Mouse (Mus musculus): ENCODE data around the gene Pi16. TPM values are rescaled to one million over a fixed set of nuclear protein-coding genes. Genes with fewer than 3 reads are reported as not detected.
A peak's percentile ranks its signal among the peaks of the same experiment; 100 is the strongest.
"Not testable (repeated sequence)": the region's sequence is repeated elsewhere in the genome, so short reads cannot be mapped to it uniquely, and the experiment has no call there.

Gene Pi16
- 10 to 100 TPM; 27.9 to 47.2 TPM for total RNA-seq (2021)
- long read RNA-seq, experiment 1, partial matches to known transcripts, result 15 of 20 reads
- long read RNA-seq, experiment 1, other reads (novel, unspliced or antisense), result 2 of 20 reads
- long read RNA-seq, experiment 2, transcript Pi16-202 (7 exons, 3,994 nt), result major isoform, 10 of 27 reads
- long read RNA-seq, experiment 2, partial matches to known transcripts, result 14 of 27 reads
- long read RNA-seq, experiment 2, other reads (novel, unspliced or antisense), result 1 of 27 reads

DNA sequence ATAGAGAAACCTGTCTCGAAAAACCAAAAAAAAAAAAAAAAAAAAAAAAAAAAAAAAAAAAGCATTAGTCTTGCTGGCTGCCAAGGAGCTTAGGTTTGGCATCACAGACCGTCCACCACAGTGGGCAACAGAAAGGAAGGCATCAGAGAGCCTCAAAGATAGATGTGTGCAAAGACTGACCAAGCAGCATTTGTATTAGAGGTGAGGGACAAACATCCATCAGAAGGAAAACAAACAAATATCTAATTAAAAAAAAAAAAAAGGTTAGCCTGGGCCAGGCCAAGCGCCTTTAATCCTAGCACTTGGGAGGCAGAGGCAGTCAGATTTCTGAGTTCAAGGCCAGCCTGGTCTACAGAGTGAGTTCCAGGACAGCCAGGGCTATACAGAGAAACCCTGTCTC is at the start of gene Pi16:
Pi16 (plus strand) TSS at position 301 of the 400 bp plus-strand sequence.
- DNase-seq, result not testable (repeated sequence)

DNA sequence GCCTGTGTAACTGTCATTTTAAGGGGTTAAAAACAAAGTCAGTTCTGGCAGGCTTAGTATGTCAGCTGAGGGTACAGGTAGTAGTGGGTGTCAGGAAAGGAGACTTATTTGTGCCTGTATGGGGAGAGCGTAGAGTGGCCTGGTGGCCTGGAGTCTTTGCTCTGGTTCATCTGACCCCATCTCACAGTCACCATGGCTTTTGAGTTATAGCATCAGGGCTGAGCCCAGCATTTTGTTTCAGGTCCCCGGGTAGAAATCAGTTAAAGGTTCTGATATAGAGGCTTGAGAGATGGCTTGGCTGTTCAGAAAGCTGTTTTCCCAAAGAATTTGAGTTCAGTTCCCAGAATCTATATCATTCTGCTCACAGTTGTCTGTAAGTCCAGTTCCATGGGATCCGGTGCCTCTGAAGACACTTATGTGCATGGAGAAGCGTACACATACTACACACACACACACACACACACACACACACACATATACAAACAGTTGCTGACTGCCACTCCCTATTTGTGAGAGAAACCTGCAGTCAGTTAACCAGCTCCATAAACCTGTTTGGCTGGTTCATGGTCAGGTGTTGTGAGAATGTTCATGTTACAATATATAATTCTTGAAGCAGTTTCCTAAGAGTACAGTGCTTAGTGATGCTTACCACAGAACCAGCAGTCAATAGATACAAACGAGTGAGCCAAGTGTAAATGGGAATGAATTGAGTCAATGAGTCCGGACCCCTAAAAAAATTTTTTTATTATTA is 49.4 kb upstream of the Pi16 start:
- no peak for DNase-seq

DNA sequence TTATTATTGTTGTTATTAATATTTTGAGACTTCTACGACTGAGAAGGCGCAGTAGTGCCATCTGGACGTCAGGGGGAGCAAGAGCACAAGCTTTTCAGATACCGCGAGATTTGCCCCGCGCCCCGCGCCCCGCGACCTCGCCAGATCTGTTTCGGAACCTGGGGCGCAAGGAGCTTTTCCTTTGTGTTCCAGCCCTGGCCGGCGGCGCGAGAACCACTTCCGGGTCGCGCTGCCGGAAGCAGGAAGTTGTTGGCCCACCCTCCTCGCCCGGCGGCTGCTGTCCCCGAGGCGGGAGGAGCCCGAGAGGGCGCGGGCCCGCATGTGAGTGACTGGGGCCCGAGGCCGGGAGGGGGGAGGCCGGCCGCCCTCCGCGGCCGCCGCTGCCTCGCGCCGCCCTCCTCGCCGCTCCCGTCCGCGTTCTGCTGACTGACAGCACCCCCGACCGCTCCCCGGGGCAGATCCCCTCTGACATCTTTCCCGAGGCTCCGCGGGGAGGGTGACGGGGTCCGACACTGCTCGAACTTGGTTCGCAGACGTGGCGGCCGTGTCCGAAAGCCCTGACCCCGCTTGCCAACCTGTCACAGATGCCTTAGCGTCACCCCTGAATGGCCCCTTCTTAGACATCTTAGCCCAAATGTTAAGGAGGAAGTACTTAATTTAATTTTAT is 48.7 kb upstream of the Pi16 start, which contains the start of gene BC004004:
BC004004 (plus strand) TSS at position 107 of the 667 bp plus-strand sequence.
- DNase-seq, result peak; percentile 97

DNA sequence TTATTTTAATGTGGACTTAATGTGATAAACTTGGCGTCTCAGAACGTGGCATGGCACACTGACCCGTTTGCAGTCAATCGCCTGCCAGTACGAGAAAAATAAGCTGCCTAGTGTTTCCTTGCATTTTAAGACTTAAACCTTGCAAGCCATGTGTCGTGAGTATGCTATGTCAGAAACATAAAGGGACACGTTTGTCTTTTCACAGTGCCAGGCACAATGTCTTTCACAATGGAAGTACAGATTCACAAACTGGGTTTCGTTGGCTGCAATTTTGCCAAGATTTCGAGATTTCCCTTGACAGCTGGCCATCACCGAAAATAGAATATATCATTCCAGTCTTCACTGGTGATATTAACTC is 48.2 kb upstream of the Pi16 start:
- no peak for DNase-seq

DNA sequence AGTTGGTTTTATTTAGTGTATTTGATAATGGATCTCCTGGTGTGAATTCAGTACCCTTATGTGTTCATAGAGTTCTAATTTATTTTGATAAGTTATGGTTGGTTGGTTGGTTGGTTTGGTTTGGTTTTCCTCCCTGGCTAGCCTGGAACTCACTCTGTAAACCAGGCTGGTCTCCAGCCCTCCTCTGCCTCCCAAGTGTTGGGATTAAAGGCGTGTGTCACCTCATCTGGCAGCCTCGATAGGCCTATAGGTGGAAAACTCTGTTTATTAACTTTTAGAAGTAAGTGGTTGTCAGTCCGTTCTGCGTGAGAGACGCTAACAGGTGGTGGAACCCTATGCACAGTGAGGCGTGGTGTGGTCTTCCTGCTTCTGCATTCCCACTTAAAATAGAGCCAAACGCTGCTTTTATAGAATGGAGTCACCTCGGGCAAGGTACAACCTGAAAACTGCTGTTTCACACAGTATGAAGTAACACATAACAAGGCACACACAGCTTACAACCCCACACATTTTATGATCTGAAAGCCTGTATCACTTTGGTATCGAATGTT is 47.3 kb upstream of the Pi16 start:
- no peak for DNase-seq

DNA sequence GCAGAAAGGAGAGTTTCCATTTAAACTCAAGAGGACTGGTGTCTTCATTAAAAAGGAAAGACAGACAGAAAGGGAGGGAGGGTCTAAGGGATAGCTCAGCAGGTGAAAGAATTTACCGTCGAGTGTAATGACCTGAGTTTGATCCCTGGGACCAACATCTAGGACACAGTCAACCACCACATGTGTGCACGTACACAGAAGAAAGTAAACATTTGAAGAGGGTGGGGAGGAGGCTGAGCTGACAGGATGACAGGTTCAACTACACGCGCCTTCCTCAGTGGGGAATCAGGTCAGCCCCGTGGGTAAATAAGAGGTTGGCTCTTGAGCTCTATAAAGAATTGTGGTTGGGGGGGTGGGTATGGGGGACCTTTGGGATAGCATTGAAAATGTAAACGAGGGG is 44.3 kb upstream of the Pi16 start:
- DNase-seq, result no peak

DNA sequence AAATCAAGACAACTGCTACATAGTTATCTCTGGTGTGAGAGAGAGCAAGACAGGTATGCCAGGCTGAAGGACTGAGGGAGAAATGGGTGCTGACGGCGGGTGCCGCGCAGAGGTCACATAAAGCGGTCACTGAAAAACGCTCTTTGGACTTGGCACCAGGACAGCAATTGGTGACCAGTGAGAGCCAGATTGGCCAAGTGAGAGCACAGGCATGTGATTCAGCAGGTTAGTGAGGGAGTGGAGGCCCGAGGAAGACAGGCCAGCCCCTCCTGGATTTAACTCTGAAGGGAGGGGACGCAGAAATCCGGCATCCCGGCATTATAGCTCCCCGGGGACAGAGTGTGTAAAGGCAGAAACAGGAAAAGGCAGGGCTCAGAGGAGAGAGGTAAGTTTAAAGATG is 43.6 kb upstream of the Pi16 start:
- peak; percentile 34 for DNase-seq

DNA sequence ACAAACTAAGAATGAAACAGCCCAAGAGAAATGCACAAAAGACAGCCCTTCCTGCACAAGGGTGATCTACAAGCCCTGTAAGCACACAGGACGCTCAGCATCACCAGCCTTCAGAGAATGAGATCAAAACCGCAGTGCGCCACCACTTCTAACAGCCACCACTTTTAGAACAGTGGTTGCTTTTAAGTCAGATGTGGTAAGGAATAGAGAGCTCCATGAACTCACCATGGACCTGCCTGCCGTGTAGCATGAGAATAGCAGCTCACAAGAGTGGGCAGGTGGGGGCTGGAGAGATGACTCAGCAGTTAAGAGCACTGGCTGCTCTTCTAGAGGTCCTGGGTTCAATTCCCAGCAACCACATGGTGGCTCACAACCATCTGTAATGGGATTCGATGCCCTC is 37.1 kb upstream of the Pi16 start:
- DNase-seq, result no peak

DNA sequence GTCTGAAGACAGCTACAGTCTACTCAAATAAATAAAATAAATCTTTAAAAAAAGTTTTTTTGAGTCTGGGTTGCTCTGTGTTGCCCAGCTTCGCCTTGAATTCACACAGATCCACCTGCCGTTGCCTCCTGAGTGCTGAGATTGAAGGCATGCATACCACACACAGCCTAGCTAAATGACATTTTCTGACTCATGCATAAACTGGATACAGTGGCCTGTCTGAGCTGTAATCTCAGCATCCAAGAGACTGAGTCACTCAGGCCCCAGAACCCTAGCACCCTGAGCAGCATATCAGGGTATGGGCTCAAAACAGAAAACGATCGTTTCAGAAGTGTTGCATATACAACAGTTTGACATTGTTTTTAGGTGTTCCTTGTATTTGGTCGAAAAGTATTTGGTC is 35.9 kb upstream of the Pi16 start:
- no peak for DNase-seq

DNA sequence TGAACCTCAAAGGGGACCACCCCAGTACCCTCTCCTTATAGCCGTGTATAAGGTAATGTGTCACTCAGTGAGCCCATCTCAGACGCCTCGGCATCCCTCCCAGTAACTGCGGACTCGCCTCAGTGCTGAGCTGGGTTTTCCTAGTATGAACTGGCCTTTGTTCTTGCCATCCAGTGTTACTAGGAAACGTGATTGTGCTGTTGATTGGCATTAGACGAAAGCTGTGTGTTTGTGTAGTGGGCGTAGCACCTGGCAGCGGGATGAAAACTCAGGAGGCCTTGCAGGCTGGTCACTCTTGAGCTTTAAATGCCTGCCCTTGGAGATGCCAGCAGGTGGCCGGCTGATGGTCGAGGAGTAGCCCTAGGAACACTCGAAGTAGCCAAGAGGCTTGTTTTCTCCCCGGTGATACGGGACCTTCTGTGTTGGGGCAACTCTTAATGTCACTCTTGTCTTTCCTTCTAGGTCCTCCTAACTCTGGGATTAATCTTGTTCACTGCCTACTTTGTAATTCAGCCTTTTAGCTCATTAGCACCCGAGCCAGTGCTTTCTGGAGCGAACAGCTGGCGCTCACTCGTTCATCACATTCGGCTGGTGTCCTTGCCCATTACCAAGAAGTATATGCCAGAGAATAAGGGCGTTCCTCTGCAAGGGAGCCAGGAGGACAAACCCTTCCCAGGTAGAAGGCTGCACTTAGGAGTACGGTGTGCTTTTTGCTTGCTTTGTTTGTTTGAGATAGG is 35.1 kb upstream of the Pi16 start:
- DNase-seq, result no peak

DNA sequence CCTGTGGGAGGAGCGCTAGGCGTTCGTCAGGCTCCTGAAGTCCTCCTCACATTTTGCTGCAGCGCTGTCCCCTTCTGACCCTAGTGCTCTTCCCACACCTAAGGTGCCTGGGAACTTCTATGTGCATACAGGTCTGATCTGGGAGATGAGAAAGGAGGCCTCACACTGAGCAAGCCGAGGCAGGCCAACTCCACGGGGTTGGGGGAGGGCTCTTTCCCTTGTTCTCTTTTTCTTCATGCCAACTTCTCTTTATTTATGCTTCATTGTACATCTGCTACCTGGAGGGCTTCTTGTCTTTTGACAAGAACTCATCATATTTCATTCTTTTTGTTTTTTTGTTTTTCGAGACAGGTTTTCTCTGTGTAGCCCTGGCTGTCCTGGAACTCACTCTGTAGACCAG is 25.7 kb upstream of the Pi16 start:
- no peak for DNase-seq

DNA sequence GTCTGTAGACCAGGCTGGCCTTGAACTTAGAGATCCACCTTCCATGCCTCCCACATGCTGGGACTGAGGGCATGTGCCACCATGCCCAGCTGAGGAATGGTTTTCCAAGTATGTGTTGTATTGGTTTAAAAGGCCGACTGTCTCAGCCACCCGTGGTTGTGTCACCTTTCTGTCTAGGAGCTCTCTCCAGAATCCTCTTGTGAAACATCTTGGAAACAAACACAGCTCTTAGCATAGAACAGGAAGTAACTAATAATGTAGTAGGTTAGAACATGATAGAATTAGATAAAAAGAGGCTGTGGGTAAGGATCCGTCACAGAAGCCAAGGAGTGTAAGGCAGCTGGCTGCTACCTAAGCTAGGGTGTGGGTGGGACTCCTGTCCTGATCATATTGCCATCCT is 24.5 kb upstream of the Pi16 start:
- DNase-seq, result no peak

DNA sequence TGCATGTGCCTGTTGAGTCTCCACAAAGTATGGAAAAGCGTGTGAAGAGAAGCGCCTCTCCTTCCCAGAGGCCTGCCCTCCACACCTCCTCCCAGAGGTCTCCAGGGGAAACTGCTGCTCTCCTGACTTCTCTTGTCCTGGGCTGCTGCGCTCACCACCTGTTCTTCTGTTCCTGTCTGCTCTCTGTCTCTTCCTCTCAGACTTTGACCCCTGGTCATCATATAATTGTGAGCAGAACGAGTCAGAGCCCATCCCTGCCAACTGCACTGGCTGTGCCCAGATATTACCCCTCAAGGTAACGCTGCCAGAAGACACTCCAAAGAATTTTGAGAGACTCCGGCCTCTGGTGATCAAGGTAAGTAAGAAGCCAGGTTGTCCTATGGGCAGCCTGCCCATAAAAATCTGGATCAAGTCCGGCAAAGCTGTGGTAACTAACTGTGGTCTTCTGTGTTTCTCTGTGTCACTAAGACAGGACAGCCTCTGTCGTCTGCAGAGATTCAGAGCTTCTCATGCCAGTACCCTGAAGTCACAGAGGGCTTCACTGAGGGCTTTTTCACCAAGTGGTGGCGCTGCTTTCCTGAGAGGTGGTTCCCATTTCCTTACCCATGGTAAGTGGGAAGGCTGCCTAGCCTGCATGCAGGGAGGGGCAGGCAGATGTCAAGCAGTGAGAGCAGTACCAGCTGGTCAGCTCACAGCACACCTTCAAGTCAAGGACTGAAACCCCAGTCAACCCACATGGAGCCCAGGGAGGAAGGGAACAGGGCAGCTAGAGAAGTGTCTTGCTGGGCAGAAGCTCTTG is 23.5 kb upstream of the Pi16 start:
- no peak for DNase-seq

DNA sequence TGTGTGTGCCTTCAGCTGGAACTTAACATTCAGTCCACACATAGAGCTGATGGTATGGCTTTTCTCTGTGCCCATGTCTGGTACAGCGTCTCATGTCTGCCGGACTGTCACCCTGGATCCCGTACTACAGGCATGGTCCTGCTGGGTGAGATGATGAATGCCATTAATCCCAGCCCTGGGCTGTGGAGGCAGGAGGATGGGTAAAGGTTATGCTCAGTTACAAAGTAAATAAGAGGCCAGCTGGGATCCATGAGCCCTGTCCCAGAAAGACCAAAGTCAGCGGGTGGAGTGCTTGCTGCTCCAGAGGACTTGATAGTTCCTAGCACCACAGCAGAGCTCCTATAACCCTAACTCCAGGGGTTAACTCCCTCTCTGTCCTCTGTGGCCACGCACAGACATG is 21.6 kb upstream of the Pi16 start:
- DNase-seq, result no peak

DNA sequence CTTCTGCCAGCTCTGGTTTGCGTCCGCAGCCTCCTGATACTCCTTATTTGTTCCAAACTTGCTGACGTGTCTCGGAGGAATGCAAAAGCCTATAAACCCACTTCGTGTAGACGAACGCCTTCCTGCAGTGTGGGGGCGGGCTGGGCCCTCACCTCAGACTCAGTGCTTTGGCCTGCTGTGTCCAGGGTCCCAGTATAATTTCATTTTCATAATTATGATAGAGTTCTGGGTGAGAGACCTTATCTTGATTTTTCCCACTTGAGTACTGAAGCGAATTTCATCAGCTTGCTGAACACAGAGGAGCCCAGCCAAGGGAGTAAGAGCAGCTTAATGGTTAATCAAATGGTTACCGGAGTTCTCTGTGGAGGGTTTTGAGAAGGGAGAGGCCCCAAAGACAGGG is 20.2 kb upstream of the Pi16 start:
- DNase-seq, result no peak

DNA sequence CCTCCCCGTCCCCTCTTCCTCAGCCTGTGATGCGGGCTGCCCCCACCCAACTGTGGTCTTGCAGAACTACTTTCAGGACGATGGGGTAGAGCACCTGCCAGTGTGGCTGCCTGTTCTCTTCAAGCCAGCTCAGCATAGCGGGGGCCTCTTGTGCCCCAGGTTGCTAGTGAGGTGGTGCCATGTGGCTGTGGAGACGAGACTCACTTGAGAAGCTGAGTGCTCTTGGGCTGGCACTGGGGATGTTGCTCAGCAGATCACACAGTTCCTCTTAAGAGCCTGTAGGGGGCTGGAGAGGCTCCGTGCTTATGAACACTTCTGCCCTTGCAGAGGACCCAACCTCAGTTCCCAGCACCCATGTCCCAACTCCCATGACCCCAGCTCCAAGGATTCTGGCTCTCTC is 19.7 kb upstream of the Pi16 start:
- no peak for DNase-seq

DNA sequence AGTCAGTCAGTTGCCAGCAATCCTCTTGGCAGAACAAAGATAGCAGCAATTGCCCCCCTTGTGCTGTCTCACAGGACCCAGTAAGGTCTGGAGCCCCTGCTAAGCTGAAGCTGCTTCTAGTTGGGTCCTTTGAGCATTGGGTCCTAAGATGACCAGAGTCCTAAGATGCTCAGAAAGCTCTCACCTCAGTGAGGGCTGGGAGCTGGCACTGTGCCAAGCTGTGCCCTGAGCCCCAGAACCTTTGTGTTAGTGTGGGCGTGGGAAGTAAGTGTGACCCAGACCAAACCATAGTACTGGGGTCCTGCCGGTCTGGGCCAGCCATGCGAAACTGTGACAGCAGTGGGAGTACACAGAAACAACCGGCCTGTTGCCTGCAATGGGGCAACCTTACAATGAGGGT is 18.2 kb upstream of the Pi16 start:
- no peak for DNase-seq

DNA sequence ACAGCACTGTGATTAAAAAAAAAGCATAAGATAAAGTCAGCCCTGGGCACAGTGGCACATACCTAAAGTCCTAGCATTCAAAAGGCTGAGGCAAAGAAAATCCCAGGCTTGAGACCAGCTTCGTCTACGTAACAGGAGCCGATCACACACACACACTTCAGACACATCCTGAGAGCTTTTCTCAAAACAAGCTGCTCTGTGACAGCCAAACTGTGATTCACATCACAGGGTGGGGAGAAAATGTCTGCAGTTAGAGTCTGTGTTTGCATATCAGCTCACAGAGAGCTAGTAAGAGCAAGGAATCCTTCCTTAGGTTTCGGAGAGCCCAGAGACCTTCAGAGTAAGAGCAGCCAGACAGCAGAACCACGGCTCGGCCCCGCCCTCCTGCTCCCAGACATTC is 16.6 kb upstream of the Pi16 start:
- no peak for DNase-seq

DNA sequence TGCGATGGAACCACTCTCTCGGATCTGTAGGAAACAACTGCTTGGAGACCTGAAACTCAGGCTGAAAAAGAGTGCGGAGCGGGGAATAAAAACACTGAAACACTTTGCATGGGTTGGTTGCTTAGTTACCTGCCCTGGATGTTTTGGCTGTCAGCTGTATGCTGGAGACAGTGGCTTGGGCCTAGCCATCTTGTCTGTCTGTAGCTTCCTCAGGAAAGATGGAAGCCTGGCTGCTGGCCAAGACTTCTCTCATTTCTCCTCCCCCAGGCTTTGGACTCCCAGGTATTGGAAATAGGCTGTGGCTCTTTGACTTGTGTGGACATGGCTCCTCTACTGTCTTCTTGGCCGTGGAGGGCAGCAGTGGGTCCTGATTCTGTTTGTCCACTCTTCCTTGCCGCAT is 16.1 kb upstream of the Pi16 start:
- no peak for DNase-seq

DNA sequence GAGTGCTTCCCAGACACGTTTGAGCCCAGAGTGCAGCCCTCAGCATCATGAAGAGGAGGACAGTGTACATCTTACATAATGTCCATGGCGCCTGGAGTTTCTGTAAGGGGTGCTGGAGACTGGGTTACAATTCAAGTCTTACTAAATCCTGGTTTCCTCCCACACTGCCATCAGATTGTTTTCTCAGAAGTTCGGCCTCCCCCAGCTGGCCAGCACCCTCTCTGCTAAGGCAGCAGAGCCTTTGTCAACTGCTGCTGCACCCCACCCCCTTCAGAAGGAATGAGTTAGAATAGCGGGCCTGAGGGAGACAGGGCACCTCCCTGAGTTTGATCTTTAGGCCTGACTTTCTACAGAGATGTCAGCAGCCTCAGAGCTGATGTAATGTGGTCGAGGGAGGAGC is 15.3 kb upstream of the Pi16 start:
- peak; percentile 61 for DNase-seq

DNA sequence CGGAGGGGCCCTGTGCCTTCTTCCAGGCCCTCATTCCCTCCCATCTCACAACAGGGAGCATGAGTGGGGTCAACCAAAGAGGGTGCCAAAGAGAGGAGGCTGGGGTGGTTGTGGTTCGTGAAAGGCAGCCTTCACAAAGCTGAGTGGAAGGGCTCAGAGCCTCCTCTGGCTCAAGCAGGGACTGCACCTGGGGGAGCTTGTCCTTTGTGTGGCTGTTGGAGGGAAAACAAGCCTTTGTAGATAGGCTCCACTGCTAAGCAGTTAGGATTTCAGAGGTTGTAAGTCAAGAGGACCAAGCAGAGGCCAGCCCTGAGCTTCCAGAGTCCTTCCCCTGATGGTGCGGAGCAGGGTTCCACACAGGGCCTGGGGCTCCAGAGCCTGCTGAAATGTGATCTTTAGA is 14.4 kb upstream of the Pi16 start:
- DNase-seq, result no peak

DNA sequence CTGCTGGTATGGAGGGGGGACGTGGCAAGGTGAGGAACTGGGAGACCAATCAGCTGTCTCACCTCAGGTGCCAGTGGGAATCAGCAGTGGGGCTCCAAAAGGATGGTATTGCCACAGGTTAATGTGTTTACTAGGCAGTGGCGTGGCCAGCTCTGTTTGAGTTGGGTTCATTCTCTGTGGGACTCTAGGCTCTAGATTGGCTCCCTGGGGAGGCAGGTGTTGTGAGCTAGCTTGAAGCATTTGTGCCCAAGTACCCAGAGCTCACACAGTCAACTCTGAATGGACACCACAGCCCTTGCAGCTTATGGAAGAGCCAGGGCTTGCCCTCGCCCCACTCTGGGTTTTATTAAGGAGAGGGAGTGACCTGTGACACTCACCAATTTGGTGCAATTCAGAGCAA is 13.6 kb upstream of the Pi16 start:
- no peak for DNase-seq
